Mouse (Mus musculus) spleen, postnatal 36 days (tissue): ENCODE measurements around the gene Dedd2.

Experiments
- DNase-seq, 2 experiments: peaks; one replicate each; pipeline ENCODE4 v3.0.0; 2022; ENCODE audit warnings: low spot score in 2 of 2, mixed read lengths in 1 of 2

Gene Dedd2

DNA sequence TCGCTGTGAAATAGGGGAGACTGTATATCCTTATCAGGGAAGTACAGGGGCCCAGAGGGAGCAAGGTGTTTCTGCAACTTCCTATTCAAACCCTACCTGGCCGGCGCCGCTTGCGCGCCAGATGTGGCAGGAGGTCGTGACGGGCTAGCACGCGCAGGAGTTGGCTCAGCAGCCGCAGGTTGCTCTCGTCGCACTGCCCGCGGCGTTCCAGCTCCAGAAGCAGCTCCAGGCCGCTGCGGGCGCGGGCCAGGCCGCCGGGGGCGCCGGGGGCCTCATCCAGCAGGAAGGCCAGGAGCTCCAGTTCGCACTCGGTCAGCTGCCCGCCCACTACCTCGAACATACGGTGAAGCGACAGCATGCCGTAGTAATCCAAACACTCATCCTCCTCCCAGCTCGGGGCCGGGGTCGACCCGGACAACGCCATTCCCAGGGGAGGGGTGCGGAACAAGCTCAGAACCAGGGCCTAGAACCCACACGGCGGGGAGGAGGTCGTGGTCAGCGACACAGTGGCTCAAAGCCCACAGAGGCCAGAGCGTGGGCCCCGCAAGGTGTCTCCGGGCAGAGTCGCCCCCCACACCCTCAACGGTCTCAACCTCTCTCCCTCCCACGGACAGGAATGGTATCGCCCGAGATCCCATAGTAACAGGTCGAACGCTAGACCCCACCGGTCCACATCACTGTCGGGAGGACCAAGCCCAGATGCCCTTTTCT lies 1.6 kb downstream of the Dedd2 start:
- peak; percentile 41 to 59 for DNase-seq

DNA sequence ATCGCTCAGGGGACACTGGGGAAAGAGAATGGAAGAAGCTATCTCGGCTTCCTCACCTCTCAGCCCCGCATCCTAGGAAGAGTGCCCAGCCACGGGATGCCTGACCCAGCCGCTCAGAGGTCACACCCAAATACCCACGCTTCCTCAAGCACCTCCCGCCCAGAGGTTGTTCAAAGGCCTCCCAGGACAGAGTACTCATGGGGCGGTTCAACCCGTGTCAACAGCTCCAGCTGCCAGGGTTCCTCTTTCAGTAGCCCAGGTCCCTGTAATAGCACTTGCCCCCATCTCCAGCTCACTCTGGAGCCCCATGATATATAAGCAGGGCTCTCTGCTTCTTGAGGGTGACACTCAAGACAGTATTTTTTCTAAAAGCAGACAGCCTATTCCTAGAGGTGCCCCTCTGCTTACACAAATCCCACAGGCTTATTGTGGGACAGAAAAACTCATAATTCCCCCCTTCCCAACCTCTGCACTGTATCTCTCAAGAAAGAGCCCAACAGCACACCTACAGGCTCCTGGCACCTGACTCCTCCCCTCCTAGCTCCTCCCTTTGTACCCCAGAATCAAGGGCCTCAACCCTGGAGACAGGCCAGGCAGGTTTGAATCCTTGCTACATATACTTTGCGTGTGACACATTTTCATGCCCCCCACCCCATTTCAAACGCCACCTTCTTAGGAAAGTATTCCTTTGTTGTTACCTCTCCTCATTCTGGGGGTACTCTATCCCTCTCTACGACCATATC lies 2.6 kb downstream of the Dedd2 start:
- DNase-seq, result peak; percentile 39 to 54

DNA sequence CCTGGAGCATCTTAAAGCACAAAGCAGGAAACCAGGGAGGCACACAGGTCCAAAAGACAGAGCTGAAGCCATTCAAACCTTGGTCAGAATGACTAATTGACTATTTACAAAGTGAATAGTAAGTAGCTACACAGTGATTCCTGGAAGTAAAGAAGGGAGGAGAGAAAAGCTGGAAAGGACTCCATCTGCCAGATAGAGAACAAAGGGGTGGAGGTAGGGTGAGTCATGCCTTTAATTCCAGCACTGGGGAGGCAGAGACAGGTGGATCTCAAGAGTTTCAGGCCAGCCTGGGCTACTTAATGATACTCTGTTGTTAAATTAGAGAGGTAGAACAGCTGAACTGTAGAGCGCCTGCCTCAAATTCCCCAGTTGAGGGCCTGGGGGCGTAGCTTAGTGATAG lies 6.2 kb downstream of the Dedd2 start:
- no peak for DNase-seq

DNA sequence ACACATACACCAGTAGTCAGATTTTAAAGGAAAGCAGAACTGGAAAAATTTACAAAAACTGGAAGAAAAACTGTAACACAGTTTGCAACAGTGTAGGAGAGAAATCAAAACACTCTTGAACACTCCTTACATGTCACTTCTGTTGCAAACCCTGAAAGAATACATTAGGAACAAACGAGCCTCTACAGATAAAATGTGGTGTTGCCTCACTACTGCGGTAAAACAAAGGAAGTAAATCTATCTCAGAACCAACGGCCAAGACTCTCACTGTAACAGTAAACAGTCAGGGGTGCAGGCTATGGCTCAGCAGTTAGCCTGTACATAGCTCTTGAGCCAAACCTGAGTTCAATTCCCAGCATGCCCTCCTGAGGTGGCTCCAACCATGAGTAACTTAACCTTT lies 7.3 kb downstream of the Dedd2 start:
- DNase-seq, result no peak

DNA sequence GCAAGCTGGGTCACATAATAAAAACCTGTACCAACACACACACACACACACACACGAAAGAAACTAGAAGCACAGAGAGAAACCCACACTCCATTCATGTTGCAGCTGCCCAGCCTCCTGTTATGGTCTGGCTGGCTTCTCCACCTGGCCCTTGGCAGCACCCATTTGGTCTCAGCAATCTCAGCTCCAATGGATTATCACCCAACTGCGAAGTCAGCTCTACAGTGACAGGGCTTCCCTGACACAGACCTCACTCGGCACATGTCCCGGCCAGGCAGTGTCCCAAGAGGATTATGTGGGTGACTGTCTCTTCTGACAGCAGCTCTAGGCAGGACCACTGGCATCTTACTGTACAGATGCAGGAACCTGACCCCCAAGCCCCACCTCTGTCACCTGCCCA lies 9.9 kb downstream of the Dedd2 start:
- no peak for DNase-seq

DNA sequence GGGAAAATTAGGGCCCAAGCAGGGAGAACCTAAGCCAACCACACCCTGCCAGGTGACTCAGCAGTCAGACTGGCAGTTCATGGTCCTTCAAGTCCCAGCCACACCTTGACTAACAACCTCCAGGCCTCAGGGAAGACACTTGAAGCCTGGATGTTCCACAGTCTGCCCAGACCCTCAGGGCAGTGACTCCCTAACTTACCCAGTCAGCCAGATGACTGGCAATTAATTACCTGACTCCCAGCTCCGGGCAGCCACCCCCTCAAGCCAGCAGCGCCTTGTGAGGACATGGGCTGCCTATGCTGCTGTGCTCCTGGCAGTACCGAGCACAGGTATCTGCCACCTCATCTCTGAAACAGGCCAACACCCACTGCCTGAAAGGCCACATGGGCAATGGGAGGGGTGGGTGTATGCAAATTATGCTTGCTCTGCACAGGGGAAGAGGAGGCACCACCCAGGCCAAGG lies 11.2 kb downstream of the Dedd2 start:
- DNase-seq, result peak; percentile 77 to 78

DNA sequence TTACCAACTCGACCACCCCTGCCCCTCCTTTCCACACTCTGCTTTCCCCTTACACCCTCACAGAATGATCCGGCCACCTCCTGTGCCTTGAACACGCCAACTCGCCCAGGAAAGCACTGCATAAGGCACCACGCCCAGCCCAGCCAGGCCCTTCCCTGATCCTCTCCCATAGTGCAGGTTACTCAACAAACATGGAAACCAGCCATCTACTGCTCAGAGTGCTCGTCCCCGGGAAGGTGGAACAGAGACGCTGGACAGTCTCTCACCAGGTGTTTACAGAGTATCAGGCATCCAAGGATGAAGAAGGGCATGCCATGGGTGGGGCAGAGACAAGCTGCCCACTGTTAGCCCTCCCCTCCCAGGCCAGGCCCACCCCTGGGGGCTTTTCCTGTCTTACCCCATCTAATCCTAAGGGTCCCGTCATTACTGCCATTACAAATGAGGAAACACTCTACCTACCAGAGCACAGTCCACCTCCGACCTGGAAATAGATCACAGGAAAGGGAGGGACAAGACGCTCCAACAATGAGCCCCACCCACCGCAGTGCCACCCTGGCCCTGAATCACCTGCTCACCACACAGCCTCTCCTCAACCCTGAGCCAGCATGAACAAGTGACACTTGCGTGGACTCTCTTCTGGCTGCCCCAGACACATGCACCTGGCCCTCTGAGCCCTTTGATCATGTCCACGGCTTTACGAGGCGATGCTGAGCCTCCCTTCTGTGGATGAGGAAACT lies 14.2 kb downstream of the Dedd2 start:
- DNase-seq, result peak in 1 of 2 experiments; percentile 27

DNA sequence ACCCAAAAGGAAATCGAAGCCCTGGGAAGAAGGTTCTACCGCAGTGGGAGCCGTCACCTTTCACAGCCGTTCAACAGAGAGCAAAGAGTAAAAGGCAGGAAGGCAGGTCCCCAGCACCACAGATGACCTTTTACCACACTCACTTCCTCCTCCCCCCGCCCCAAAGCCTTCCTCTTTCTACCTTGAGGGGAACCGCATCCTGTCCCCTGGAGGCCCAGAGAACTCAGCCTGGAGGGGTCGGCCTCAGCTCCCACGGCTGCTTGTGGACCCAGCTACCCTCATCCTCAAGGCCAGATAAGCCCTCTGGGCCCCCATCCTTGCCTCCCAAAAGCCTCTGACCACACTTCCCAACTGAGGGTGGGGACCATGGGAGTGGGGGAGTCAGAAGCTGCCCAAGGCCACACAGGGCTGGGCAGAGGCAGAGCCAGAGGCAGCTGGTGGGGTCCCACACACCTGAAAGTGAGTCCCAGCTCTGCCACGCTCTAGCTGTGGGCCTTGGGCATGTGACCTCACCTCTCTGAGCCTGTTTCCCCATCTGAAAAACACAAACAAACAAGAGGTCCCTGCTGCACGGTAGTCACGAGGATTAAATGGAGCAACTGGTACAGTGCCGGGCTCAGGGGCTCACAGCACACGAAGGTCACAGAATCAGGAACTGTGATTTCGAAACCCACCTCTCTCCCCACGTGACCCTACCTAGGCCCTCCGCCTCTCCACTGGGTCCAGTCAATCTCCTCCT lies 14.9 kb downstream of the Dedd2 start:
- DNase-seq, result peak; percentile 82 to 88

DNA sequence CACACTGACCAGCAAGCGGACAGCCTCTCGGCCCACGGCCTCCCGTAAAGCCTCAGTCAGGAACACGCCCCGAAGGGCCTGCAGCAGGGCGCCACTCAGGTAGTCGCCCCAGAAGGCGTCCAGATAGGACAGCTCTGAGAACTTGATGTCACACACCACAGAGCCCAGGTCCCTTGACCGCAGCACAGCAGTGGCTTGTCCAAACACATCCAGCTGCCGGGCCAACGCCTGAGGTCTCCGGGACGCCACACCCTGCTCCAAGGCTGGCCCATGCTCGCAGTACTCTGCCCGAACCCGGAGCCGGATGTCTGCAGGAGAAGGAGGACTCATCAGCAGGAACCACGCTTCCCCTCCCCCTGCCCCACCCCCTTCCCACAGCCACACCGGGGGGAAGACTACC lies 16.8 kb downstream of the Dedd2 start:
- no peak for DNase-seq

DNA sequence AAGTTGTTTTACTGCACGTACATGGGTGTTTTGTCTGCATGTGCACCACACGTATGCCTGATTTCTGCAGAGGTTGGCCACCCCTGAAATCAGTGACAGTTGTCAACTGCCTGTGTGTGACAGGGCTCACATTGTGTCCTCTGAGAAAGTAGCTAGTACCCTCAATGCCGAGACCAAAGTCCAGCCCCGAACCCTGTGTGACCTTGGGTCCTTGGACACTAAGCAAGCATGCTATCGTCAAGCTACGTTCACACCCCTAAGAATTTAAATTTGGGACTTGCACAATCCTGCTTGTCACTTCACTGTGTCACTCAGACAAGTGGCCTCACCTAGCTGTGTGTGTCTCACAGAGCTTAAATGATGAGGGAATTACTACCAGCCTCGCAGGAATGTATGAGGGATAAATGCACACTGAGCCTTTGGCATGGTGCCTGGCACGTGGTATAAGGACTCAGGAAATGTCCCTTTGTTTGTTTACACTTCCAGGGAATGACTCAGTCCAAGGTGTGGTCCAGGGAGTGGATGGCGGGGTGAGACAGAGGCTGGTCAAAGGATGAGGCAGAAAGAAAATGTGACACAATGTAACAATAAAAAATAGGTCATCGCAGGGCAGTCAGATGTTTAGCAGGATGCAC lies 22.9 kb downstream of the Dedd2 start:
- no peak for DNase-seq

DNA sequence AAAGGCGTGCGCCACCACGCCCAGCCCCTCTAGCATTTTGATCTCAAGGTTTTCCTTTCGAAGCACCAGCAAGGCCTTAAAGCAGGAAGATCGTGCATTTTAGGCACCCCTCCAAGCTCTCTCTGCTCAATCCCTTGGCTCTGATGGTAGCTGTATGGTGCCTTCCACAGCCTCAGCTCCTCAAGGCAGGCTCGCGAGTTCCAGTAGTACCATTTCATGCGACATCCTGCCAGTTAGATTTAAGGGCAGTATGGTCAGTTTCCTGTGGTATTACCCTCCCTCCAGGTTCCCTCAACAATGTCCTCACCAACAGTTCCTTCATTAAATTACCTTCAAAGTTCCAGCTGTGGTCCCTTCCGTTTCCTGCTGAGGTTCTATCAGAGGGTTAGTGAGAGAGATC lies 24.3 kb downstream of the Dedd2 start:
- no peak for DNase-seq

DNA sequence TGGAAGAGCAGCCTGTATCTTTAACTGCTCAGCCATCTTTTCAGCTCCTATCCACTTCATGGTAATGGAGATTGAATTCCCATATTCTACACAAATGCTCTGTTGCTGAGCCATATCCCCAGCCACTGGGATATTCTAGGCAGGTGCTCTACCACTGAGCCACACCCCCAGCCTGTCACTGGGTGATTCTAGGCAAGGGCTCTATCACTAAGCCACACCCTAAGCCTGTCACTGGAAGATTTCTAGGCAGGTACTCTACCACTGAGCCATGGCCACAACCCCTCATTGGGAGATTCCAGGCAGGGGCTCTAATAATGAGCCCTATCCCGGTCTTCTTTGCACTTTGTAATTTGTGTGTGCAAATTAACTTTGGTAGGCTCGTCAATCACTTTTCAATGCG lies 25.3 kb downstream of the Dedd2 start:
- DNase-seq, result no peak

DNA sequence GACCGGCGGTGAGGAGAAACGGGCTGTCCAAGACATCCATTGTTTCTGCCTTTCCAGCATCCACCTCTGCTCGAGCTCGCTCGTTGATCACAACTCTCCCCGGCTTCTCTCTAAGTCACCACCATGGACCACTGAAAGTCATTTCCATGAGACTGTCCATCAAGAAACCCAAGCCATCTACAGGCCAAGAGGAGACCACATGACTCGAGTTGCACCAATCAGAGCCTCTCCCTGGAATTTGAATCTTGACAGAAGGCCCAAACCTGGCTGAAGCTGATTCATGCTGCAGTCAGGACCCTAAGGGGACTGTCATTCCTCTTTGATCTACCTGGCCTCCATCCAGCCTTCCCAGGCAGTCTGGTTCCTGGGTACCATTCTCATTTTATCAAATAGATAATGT lies 28.3 kb downstream of the Dedd2 start:
- no peak for DNase-seq

DNA sequence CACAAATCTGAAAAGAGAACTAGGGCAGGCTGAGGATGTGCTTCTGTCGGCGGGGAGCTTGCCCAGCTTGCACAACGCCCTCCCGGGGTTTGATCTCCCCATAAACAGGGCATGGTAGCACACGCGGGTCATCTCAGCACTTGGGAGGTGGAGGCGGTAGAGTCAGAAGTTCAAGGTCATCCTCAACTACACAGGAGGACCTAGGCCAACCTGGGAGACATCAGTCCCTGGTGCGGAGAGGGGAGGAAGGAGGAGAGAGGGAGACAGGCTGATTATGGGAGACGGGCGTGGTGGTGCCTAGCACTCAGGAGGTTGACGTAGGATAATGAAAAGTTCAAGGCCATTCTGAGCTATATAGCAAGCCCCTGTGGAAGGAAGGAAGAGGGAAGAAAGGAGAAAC lies 29.6 kb downstream of the Dedd2 start:
- no peak for DNase-seq

DNA sequence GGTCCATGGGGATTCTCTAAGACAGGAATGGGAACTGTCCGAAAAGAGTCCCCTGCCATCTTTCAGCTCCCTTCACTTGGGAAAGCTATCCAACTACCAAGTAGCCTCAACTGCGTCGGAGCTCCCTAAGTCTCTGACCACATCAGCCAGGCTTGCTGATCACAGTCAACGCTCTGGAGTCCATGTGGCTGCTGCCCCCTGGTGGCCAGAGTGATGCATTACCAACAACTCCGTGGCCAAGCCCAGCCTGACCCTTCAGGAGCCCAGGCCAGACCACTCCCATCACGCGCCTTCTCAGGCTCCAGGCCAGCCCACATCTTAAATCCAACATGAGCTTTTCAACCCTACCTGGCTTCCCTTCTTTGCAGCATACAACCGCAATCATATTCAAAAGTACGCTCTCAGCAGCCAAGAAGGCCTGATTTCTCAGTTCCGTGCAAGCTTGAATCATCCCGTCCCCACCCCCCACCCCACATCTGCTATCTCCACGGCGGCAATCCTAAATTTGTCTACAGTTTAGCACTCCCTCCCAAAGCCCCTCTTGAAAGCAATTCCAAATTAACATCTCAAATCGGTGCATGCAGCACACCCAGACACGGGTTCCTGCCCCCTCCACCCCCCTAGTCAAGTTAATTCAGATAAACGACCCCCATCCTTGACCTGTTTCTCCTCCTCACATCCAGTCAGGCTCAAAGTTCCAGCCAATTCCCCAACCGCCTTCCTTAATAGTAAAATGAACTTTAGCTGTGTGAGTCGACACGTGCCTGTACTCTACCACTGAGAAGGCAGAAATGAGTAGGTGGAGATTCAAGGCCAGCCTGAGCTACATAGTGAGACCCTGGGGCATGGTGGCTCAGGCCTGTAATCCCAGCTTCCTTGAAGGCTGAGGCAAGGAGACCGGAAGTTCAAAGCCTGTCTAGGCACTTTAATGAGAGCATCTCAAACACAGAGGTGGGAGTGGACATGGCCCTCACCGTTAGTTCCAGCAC lies 32.5 kb downstream of the Dedd2 start:
- peak; percentile 74 to 82 for DNase-seq

DNA sequence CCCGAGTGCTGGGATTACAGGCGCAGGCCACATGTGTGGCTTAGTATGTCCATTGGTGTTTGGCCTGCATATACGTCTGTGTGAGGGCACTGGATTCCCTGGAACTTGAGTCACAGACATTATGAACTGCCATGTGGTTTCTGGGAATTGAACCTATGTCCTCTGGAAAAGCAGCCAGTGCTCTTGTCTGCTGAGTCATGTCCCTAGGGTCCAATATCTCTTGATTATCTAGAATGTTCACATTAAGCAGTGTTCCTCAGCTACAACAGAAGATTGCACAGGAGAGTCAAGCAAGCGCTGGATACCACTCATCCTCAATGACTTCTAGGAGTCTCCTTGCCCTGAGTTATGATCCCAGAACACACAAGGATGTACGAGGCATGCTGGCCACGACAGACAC lies 36.3 kb downstream of the Dedd2 start:
- DNase-seq, result no peak

DNA sequence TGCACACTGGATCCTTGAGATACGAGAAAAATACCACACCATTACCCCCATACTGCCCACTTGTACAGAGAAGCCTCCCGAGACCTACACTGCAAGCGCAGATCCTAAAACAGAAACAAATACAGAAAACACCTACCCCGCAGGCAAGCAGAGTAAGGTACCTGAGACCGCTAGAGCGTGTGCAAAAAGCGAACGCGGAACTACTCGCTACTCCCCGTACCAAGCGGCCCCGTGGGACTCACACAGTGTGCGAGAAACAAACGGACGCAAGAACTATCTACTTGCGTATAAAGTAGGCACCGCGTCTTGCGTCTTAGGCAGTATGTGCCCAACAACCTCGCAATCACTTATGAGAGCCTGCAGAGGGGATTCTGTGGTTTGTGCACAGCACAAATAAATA lies 38.6 kb downstream of the Dedd2 start:
- DNase-seq, result peak; percentile 57 to 64

DNA sequence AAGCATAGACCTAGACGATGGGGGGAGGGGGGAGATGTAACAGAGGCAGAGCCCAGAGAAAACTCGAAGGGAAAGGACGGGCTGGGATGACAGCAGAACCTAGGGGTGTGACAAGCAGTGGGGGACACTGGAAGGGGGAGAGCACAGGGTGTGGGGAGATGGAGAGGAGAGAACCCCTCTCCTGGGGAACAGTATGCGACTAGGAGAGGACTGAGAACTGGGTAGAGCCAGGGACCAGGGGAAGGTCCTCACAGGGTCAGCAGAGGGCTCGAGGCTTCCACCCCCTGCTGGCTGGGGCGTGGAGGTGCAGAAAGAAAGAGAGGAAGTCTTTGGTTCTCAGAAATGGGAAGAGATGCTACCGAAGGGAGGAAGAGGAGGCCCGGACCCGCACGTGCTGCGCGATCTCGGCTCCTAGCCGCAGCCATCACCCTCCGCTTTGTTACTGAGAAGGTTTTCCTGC lies 39.1 kb downstream of the Dedd2 start:
- DNase-seq, result peak; percentile 65 to 75

DNA sequence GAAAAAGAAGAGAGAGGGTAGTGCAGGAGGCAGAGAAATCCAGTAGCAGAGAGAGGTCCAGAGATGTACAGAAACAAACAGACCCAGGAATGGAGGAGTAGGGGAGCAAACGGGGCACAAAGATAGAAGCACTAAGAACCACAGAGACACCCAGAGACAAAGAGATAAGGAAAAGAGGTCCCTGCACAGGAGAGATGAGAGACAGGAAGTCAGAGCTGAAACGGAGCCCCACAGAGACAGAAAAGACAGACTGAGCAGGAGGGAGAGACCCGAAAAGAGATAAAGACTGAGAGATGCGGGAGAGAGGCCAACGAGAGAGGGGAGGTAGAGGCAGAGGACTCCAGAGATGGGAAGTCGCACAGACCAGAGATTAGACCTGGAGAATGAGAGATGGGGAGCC lies 39.9 kb downstream of the Dedd2 start:
- DNase-seq, result no peak

DNA sequence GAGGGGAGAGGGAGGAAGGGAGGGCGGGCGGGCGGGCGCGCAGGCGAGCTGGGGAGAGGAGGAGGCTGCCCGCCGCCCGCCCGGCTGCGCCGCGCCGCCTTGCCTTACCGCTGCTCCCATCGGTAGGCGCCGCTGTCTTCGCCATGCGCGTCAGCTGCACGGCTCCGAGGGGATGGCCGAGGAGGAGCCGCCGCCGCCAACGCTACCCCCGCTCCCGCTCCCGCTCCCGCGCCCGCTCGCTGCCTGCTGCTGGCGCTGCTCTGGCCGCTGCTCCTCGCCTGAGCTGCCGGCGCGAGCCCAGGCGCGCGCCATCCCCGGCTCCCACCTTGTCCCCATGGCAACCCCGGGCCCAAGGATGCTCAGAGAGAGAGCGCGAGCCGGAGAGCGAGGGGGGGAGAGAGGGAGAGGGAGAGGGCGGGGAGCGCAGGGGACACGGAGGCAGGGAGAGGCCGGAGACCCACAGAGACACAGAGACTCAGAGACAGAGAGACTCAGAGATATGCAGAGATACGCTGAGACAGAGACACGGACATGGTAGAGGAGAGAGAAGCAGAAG lies 40.7 kb downstream of the Dedd2 start, which contains the start of gene Pou2f2:
TSS of gene Pou2f2 (minus strand) at position 121 of the 556 bp plus-strand sequence.
- peak; percentile 54 to 71 for DNase-seq
